Mouse (Mus musculus): ENCODE measurements around the gene Dcdc2a. TPM values are rescaled to one million over a fixed set of nuclear protein-coding genes. Genes with fewer than 3 reads are reported as not detected.

The Dcdc2a gene
- polyA plus RNA-seq, 1 experiment from 2014 or later: 4.5 TPM

DNA sequence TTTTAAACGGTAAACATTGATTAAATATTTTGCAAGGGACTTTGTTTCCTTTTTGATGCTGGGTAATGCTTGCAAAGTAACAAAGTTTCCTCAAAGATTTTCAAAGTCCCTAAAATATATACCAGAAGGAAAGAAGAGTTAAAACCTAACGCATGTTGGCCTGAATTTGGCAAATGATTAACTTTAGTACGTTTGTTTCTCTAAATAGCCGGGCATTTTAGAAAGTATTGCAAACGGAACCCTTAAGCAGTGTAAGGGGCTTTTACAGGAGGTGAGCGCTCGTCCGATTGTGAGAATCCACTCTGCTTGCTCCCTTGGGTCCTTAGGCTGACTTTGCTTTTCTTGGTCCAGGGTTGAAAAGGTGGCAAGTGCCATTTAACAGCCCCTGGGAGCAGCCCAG is 41.5 kb downstream of the Dcdc2a start:
- Histone ChIP-seq H3K27me3 (no peaks in the 10 kb centered on the region), H3K9ac (no peak overlapping the region), H3K9me3 (replicated peaks) (no peaks in the 10 kb centered on the region), H3K4me3 (replicated peaks) (no peak overlapping the region), H3K27ac (replicated peaks) (no peak overlapping the region), H3K36me3 (no peaks in the 10 kb centered on the region), H3K4me2 (replicated peaks) (no peak overlapping the region), H3K4me1 (no peaks in the 10 kb centered on the region)
- 81% methylated on average over 8 of the region's 8 CpGs for WGBS
- ATAC-seq (ENCODE audit: insufficient number of reproducible peaks, low FRiP score, low TSS enrichment, low read depth): no peak

DNA sequence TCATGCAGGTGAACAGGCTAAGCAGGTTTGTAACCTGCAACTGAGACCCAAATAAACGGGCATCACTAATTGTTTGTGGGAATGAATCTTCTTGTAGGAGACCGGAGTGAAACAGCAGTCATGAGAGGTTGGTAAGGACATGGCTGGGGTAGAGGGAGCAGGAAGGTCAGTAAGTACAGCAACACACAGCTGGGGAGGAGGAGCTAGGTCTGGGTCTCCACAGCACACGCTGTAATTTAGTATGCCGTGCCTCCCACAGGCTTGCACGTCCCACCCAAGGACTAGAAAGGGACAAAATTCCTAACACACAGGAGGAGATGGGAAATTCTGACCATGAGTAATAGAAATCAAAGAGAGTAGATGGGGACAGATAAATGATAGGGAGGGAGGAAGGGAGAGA is 42.8 kb downstream of the Dcdc2a start:
- no peaks in the 10 kb centered on the region for H3K36me3 ChIP-seq
- no peaks in the 10 kb centered on the region for H3K4me1 ChIP-seq
- H3K4me2 ChIP-seq (replicated peaks): no peak overlapping the region
- H3K27ac ChIP-seq (replicated peaks): no peak overlapping the region
- ATAC-seq (ENCODE audit: insufficient number of reproducible peaks, low FRiP score, low TSS enrichment, low read depth): no peak
- no peak overlapping the region for H3K9ac ChIP-seq
- WGBS: 46% methylated on average over 5 of the region's 5 CpGs
- H3K27me3 ChIP-seq: no peaks in the 10 kb centered on the region
- H3K9me3 ChIP-seq (replicated peaks): no peaks in the 10 kb centered on the region
- no peak overlapping the region for H3K4me3 ChIP-seq (replicated peaks)

DNA sequence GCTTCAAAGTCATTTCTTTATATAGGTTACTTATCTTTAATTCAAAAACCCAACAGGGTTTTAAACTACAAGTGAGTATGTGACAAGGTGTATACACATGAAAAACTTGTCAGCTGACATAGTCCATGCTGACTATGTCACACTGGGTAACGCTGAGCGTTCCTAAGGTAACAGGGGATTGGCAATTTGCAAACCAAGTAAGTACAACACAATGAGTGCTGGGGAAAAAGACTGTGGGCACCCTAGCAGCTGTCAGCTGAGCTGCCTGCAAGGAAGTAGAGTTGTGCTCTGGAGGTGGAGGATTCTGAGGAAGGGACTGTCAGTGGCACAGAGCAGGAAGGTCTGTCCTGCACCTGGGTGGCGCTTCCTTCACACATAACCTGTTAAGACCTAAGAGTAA is 43.7 kb downstream of the Dcdc2a start:
- no peaks in the 10 kb centered on the region for H3K36me3 ChIP-seq
- H3K9ac ChIP-seq: no peak overlapping the region
- no peaks in the 10 kb centered on the region for H3K27me3 ChIP-seq
- WGBS: 81% methylated on average over 3 of the region's 3 CpGs
- ATAC-seq (ENCODE audit: insufficient number of reproducible peaks, low FRiP score, low TSS enrichment, low read depth): no peak
- no peaks in the 10 kb centered on the region for H3K9me3 ChIP-seq (replicated peaks)
- H3K4me1 ChIP-seq: no peaks in the 10 kb centered on the region
- no peak overlapping the region for H3K4me3 ChIP-seq (replicated peaks)
- H3K27ac ChIP-seq (replicated peaks): no peak overlapping the region
- H3K4me2 ChIP-seq (replicated peaks): no peak overlapping the region

GRCm38 (mm10) chr13:25100581-25100980 is 44.8 kb downstream of the Dcdc2a start:
- no peaks in the 10 kb centered on the region for H3K36me3 ChIP-seq
- H3K4me1 ChIP-seq: no peaks in the 10 kb centered on the region
- 76% methylated on average over 6 of the region's 6 CpGs for WGBS
- no peak overlapping the region for H3K9ac ChIP-seq
- no peaks in the 10 kb centered on the region for H3K27me3 ChIP-seq
- H3K4me2 ChIP-seq (replicated peaks): no peak overlapping the region
- no peak overlapping the region for H3K4me3 ChIP-seq (replicated peaks)
- no peak overlapping the region for H3K27ac ChIP-seq (replicated peaks)
- H3K9me3 ChIP-seq (replicated peaks): no peaks in the 10 kb centered on the region
- no peak for ATAC-seq (ENCODE audit: insufficient number of reproducible peaks, low FRiP score, low TSS enrichment, low read depth)

DNA sequence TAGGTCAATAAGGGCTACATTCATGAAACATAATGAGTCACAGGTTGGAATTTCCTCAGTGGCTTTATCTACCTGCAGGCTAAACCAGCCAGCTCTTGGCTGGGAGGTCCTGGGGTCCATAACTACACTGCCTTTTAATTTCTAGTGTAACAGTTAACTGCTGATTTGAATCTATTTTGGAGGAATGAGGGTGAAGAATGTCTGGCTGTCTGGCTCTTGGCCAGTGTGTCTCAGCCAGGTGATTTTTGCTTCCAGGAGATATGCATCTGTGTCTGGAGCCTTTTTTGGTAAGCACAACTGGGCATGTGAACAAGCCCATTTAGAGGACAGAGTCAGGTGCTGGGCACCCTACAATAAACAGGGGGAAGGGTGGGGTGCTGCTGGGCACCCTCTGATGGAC is 49.9 kb downstream of the Dcdc2a start:
- Histone ChIP-seq H3K4me2 (replicated peaks) (no peak overlapping the region), H3K27ac (replicated peaks) (no peak overlapping the region)

DNA sequence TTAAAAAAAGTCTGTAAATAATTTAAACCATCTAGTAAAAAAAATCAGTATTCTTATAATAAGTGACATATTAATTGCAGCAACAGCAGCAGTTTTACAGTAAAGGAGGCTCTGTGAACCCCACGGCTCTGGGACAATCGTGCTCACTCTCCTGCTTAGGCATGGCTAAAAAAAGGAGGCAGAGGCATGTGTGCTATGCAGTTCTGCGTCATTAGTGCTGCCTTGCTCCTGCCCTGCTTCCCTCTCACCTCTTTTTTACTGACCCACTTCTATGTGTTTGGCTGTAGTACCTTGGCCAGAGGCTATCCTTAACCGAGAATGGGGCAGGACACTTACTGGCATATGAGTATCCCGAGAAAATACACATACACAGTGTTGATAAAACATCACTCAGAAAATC is 50.9 kb downstream of the Dcdc2a start:
- Histone ChIP-seq H3K36me3 (no peaks in the 10 kb centered on the region), H3K4me1 (no peaks in the 10 kb centered on the region), H3K27me3 (no peaks in the 10 kb centered on the region), H3K4me2 (replicated peaks) (no peak overlapping the region), H3K27ac (replicated peaks) (no peak overlapping the region), H3K9me3 (replicated peaks) (no peaks in the 10 kb centered on the region), H3K4me3 (replicated peaks) (no peak overlapping the region), H3K9ac (no peak overlapping the region)
- 60% methylated on average over 5 of the region's 5 CpGs for WGBS
- ATAC-seq (ENCODE audit: insufficient number of reproducible peaks, low FRiP score, low TSS enrichment, low read depth): no peak

More for the DNA sequence above, 49.9 kb downstream of the Dcdc2a start:
- no peaks in the 10 kb centered on the region for H3K4me1 ChIP-seq
- no peaks in the 10 kb centered on the region for H3K27me3 ChIP-seq
- ATAC-seq (ENCODE audit: insufficient number of reproducible peaks, low FRiP score, low TSS enrichment, low read depth): no peak
- H3K36me3 ChIP-seq: no peaks in the 10 kb centered on the region
- no peaks in the 10 kb centered on the region for H3K9me3 ChIP-seq (replicated peaks)
- no peak overlapping the region for H3K4me3 ChIP-seq (replicated peaks)
- H3K9ac ChIP-seq: no peak overlapping the region

DNA sequence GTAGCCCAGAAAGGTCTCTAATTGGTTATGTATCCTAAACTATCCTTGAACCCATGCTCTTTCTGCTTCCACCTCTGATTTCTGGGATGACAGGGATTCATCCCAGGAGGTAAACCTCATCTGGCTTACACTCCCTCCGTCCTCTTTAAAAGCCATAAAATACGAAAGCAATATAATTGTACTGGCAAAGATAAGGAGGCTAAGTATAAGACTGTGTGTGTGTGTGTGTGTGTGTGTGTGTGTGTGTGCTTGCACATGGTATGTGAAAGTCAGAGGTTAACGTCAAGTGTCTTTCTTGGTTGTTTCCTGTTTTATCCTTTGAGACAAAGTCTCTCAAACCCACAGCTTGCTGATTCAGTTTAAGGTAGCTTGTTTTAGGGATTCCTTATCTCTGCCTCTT is 52.5 kb downstream of the Dcdc2a start:
- Histone ChIP-seq H3K27me3 (no peaks in the 10 kb centered on the region), H3K4me3 (replicated peaks) (no peak overlapping the region), H3K36me3 (no peaks in the 10 kb centered on the region), H3K9me3 (replicated peaks) (no peaks in the 10 kb centered on the region), H3K9ac (no peak overlapping the region), H3K4me1 (no peaks in the 10 kb centered on the region), H3K27ac (replicated peaks) (no peak overlapping the region), H3K4me2 (replicated peaks) (no peak overlapping the region)
- 77% methylated on average over 3 of the region's 3 CpGs for WGBS
- ATAC-seq (ENCODE audit: insufficient number of reproducible peaks, low FRiP score, low TSS enrichment, low read depth): no peak

GRCm38 (mm10) chr13:25110592-25111095 is 54.8 kb downstream of the Dcdc2a start:
- H3K4me1 ChIP-seq: 0 out of 2 replicates have a peak, but pooled peaks cover 3% of the 10 kb centered on the region
- no peak for ATAC-seq (ENCODE audit: insufficient number of reproducible peaks, low FRiP score, low TSS enrichment, low read depth)
- no peaks in the 10 kb centered on the region for H3K36me3 ChIP-seq
- no peaks in the 10 kb centered on the region for H3K9me3 ChIP-seq (replicated peaks)
- no peaks in the 10 kb centered on the region for H3K27me3 ChIP-seq
- H3K27ac ChIP-seq (replicated peaks): no peak overlapping the region
- no peak overlapping the region for H3K9ac ChIP-seq
- no peak overlapping the region for H3K4me3 ChIP-seq (replicated peaks)
- 73% methylated on average over 5 of the region's 5 CpGs for WGBS
- no peak overlapping the region for H3K4me2 ChIP-seq (replicated peaks)

- H3K4me3 ChIP-seq (replicated peaks): peak overlapping the region; percentile 41
- H3K9ac ChIP-seq: no peak overlapping the region
- H3K9me3 ChIP-seq (replicated peaks): no peaks in the 10 kb centered on the region
- peak; percentile 79; the same call in 1 of the 2 replicates for ATAC-seq (ENCODE audit: insufficient number of reproducible peaks, low FRiP score, low TSS enrichment, low read depth)
- H3K27ac ChIP-seq (replicated peaks): no peak overlapping the region
- H3K36me3 ChIP-seq: no peaks in the 10 kb centered on the region
- 30% methylated on average over 12 of the region's 12 CpGs for WGBS
- H3K4me1 ChIP-seq: 0 out of 2 replicates have a peak, but pooled peaks cover 3% of the 10 kb centered on the region
- H3K4me2 ChIP-seq (replicated peaks): peak overlapping the region; percentile 63
- H3K27me3 ChIP-seq: no peaks in the 10 kb centered on the region
Measured at GRCm38 (mm10) chr13:25115429-25115881, 59.7 kb downstream of the Dcdc2a start.

DNA sequence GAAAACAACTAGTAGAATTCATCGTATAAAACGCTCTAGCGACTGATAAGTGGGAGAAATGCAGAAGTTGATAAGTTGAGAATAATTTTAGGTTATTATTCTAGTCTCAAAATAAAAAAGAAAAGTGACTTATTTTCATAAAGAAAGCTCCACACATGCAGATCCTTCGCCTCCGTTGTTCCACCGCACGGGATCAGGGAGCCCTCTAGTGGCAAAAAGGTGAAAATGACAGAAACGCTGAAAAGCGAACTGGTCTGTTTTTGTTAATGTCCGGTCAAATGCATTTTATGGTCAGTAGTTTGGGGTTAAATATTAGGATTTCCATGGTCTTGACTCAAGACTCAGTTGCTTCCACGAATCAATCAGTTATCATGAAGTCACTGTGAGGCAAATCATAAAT is 60.2 kb downstream of the Dcdc2a start:
- H3K9me3 ChIP-seq (replicated peaks): no peaks in the 10 kb centered on the region
- no peak for ATAC-seq (ENCODE audit: insufficient number of reproducible peaks, low FRiP score, low TSS enrichment, low read depth)

GRCm38 (mm10) chr13:25122740-25123335 is 67.0 kb downstream of the Dcdc2a start:
- Histone ChIP-seq H3K27me3 (no peaks in the 10 kb centered on the region), H3K9me3 (replicated peaks) (no peaks in the 10 kb centered on the region), H3K9ac (no peak overlapping the region), H3K4me3 (replicated peaks) (no peak overlapping the region), H3K36me3 (no peaks in the 10 kb centered on the region), H3K4me1 (no peaks in the 10 kb centered on the region), H3K27ac (replicated peaks) (no peak overlapping the region), H3K4me2 (replicated peaks) (no peak overlapping the region)
- no peak for ATAC-seq (ENCODE audit: insufficient number of reproducible peaks, low FRiP score, low TSS enrichment, low read depth)
- WGBS: 44% methylated on average over 8 of the region's 8 CpGs

More for the DNA sequence above, 60.2 kb downstream of the Dcdc2a start:
- H3K27ac ChIP-seq (replicated peaks): no peak overlapping the region
- H3K4me3 ChIP-seq (replicated peaks): peak overlapping the region; percentile 41
- H3K36me3 ChIP-seq: no peaks in the 10 kb centered on the region
- H3K4me1 ChIP-seq: 0 out of 2 replicates have a peak, but pooled peaks cover 3% of the 10 kb centered on the region
- no peaks in the 10 kb centered on the region for H3K27me3 ChIP-seq
- H3K4me2 ChIP-seq (replicated peaks): peak overlapping the region; percentile 63
- H3K9ac ChIP-seq: no peak overlapping the region
- 3% methylated on average over 11 of the region's 11 CpGs for WGBS

DNA sequence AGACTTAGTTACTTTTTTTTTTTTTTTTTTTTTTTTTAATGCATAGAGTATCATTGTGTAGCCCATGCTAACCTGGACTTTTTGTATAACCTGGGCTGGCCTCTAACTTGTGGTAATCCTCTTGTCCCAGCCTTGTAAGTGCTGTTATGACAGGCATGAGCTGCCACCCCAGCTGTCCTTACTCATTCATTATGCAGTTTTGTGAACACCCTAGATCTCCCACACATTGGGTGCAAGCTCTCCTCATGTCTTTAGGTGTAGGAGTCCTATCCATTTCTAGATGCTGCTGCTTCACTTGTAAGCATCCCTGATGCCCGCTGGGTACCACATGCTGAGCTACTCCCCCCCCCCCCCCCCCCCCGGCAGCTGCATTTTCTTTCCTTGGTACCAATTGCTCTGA is 71.4 kb downstream of the Dcdc2a start:
- 62% methylated on average over 2 of the region's 2 CpGs for WGBS
- H3K4me3 ChIP-seq (replicated peaks): no peak overlapping the region
- H3K9me3 ChIP-seq (replicated peaks): no peaks in the 10 kb centered on the region
- H3K27ac ChIP-seq (replicated peaks): no peak overlapping the region
- no peaks in the 10 kb centered on the region for H3K4me1 ChIP-seq
- no peak for ATAC-seq (ENCODE audit: insufficient number of reproducible peaks, low FRiP score, low TSS enrichment, low read depth)
- no peak overlapping the region for H3K4me2 ChIP-seq (replicated peaks)
- H3K36me3 ChIP-seq: no peaks in the 10 kb centered on the region
- H3K9ac ChIP-seq: no peak overlapping the region
- H3K27me3 ChIP-seq: no peaks in the 10 kb centered on the region
